Mouse (Mus musculus): Measurements from ENCODE around the gene Lyrm4.
"Not testable (repeated sequence)": the region's sequence is repeated elsewhere in the genome, so short reads cannot be mapped to it uniquely, and the experiment has no call there.

Lyrm4 gene

GRCm38 (mm10) chr13:35995231-35995630 lies 122.1 kb downstream of the Lyrm4 start:
- DNase-seq (ENCODE audit: low spot score in 2 of 2): no peak

- no peak for DNase-seq (ENCODE audit: low spot score in 2 of 2)
Observed at GRCm38 (mm10) chr13:35994067-35994466, 123.3 kb downstream of the Lyrm4 start.

- not testable (repeated sequence) for DNase-seq (ENCODE audit: low spot score in 2 of 2)
Observed at GRCm38 (mm10) chr13:35991185-35991584, 126.1 kb downstream of the Lyrm4 start.

GRCm38 (mm10) chr13:35989329-35989728 lies 128.0 kb downstream of the Lyrm4 start:
- no peak for DNase-seq (ENCODE audit: low spot score in 2 of 2)

GRCm38 (mm10) chr13:35982985-35983384 lies 134.3 kb downstream of the Lyrm4 start:
- no peak for DNase-seq (ENCODE audit: low spot score in 2 of 2)

GRCm38 (mm10) chr13:35980471-35980870 lies 136.9 kb downstream of the Lyrm4 start:
- no peak for DNase-seq (ENCODE audit: low spot score in 2 of 2)

GRCm38 (mm10) chr13:35976912-35977311 lies 140.4 kb downstream of the Lyrm4 start:
- DNase-seq (ENCODE audit: low spot score in 2 of 2): no peak

GRCm38 (mm10) chr13:35969829-35970228 lies 147.5 kb downstream of the Lyrm4 start:
- no peak for DNase-seq (ENCODE audit: low spot score in 2 of 2)

- DNase-seq (ENCODE audit: low spot score in 2 of 2): no peak
Observed at GRCm38 (mm10) chr13:35969431-35969721, 147.9 kb downstream of the Lyrm4 start.

- peak in 1 of 2 experiments; percentile 63 for DNase-seq (ENCODE audit: low spot score in 2 of 2)
Observed at GRCm38 (mm10) chr13:35968719-35969430, 148.5 kb downstream of the Lyrm4 start.

GRCm38 (mm10) chr13:35968131-35968718 lies 149.1 kb downstream of the Lyrm4 start:
- DNase-seq (ENCODE audit: low spot score in 2 of 2): no peak

GRCm38 (mm10) chr13:35967690-35968089 lies 149.6 kb downstream of the Lyrm4 start:
- DNase-seq (ENCODE audit: low spot score in 2 of 2): no peak

GRCm38 (mm10) chr13:35963583-35963982 lies 153.7 kb downstream of the Lyrm4 start:
- DNase-seq (ENCODE audit: low spot score in 2 of 2): no peak

GRCm38 (mm10) chr13:35959391-35960067 lies 157.8 kb downstream of the Lyrm4 start:
- DNase-seq (ENCODE audit: low spot score in 2 of 2): no peak

- no peak for DNase-seq (ENCODE audit: low spot score in 2 of 2)
Observed at GRCm38 (mm10) chr13:35958539-35958938, 158.8 kb downstream of the Lyrm4 start, which contains the start of gene Ppp1r3g. Gene Ppp1r3g, plus strand, starts transcription at chr13:35958839.

GRCm38 (mm10) chr13:35949814-35950455 lies 167.4 kb downstream of the Lyrm4 start:
- DNase-seq (ENCODE audit: low spot score in 2 of 2): no peak

- DNase-seq (ENCODE audit: low spot score in 2 of 2): peak; percentile 60 to 89
Observed at GRCm38 (mm10) chr13:35947354-35948000, 169.8 kb downstream of the Lyrm4 start.

GRCm38 (mm10) chr13:35946659-35947353 lies 170.5 kb downstream of the Lyrm4 start:
- no peak for DNase-seq (ENCODE audit: low spot score in 2 of 2)

- DNase-seq (ENCODE audit: low spot score in 2 of 2): no peak
Observed at GRCm38 (mm10) chr13:35940934-35941333, 176.4 kb downstream of the Lyrm4 start.

GRCm38 (mm10) chr13:35939871-35940665 lies 177.3 kb downstream of the Lyrm4 start:
- no peak for DNase-seq (ENCODE audit: low spot score in 2 of 2)

- DNase-seq (ENCODE audit: low spot score in 2 of 2): no peak
Observed at GRCm38 (mm10) chr13:35937991-35938390, 179.3 kb downstream of the Lyrm4 start.
